Mouse (Mus musculus): ENCODE measurements at regions not wholly inside any gene's neighbourhood (a gene's known extent, or its start where the extent isn't known, plus 50 kb on each side); places are given as distances from the start of the nearest gene placed in this dataset.
A peak's percentile ranks its signal among the peaks of the same experiment; 100 is the strongest.

GRCm38 (mm10) chr2:173349510-173349909, 73.2 kb upstream of the Pmepa1 start:
- H3K27me3 ChIP-seq: no peaks in the 10 kb centered on the region
- ATAC-seq (no peak), DNase-seq (ENCODE audit: low read depth, low spot score) (no peak)
- ChIA-PET POLR2A (no interaction called here), CTCF (no interaction called here)
- in situ Hi-C loops (cut with MboI; ENCODE audit: low pct_unique_long_range_greater_than_20kb): no loop called here
- no peak for TF ChIP-seq CTCF (IDR thresholded peaks at IDR 0.05)

GRCm38 (mm10) chr2:173349910-173350309, 73.6 kb upstream of the Pmepa1 start:
- no peaks in the 10 kb centered on the region for H3K27me3 ChIP-seq
- ChIA-PET CTCF (no interaction called here), POLR2A (no interaction called here)
- in situ Hi-C loops (cut with MboI; ENCODE audit: low pct_unique_long_range_greater_than_20kb): loop anchor here (5.0 kb wide), 2 partner anchors 43 to 83 kb away; no protein-coding TSS in a partner anchor
- TF ChIP-seq CTCF (IDR thresholded peaks at IDR 0.05): no peak
- DNase-seq (ENCODE audit: low read depth, low spot score): no peak
- no peak for ATAC-seq

- TF ChIP-seq CTCF (IDR thresholded peaks at IDR 0.05): no peak
- H3K27me3 ChIP-seq: no peaks in the 10 kb centered on the region
- ATAC-seq (no peak), DNase-seq (ENCODE audit: low read depth, low spot score) (no peak)
- ChIA-PET CTCF (no interaction called here), POLR2A (no interaction called here)
- in situ Hi-C loops (cut with MboI; ENCODE audit: low pct_unique_long_range_greater_than_20kb): loop anchor here (5.0 kb wide), 2 partner anchors 43 to 83 kb away; no protein-coding TSS in a partner anchor
These were observed 74.1 kb upstream of the Pmepa1 start for GRCm38 (mm10) chr2:173350405-173350804.

- POLR2A ChIA-PET: no interaction called here
- H3K27me3 ChIP-seq: no peaks in the 10 kb centered on the region
- no peak for DNase-seq (ENCODE audit: low read depth, low spot score)
- no peak for ATAC-seq
- no peak for TF ChIP-seq CTCF (IDR thresholded peaks at IDR 0.05)
- in situ Hi-C loops (cut with MboI; ENCODE audit: low pct_unique_long_range_greater_than_20kb): loop anchor here (5.0 kb wide), 2 partner anchors 44 to 84 kb away; no protein-coding TSS in a partner anchor
- CTCF ChIA-PET: no interaction called here
These were observed 74.5 kb upstream of the Pmepa1 start for GRCm38 (mm10) chr2:173350831-173351230.

- TF ChIP-seq CTCF (IDR thresholded peaks at IDR 0.05): no peak
These were observed 75.8 kb upstream of the Pmepa1 start for GRCm38 (mm10) chr2:173351831-173352755.

GRCm38 (mm10) chr2:173352756-173353139, 76.4 kb upstream of the Pmepa1 start:
- DNase-seq (ENCODE audit: low read depth, low spot score): no peak
- no peak for TF ChIP-seq CTCF (IDR thresholded peaks at IDR 0.05)
- no peaks in the 10 kb centered on the region for H3K27me3 ChIP-seq
- ChIA-PET POLR2A (no interaction called here), CTCF (no interaction called here)
- in situ Hi-C loops (cut with MboI; ENCODE audit: low pct_unique_long_range_greater_than_20kb): loop anchor here (5.0 kb wide), 2 partner anchors 45 to 85 kb away; no protein-coding TSS in a partner anchor
- no peak for ATAC-seq

More at GRCm38 (mm10) chr2:173351831-173352755, 75.8 kb upstream of the Pmepa1 start:
- ATAC-seq: no peak
- no peaks in the 10 kb centered on the region for H3K27me3 ChIP-seq
- CTCF ChIA-PET: no interaction called here
- POLR2A ChIA-PET: no interaction called here
- DNase-seq (ENCODE audit: low read depth, low spot score): no peak
- in situ Hi-C loops (cut with MboI; ENCODE audit: low pct_unique_long_range_greater_than_20kb): loop anchor here (5.0 kb wide), 2 partner anchors 45 to 85 kb away; no protein-coding TSS in a partner anchor

GRCm38 (mm10) chr2:173353435-173354241, 77.3 kb upstream of the Pmepa1 start:
- DNase-seq (ENCODE audit: low read depth, low spot score): peak; percentile 92
- POLR2A ChIA-PET: no interaction called here

GRCm38 (mm10) chr2:173356786-173357185, 80.5 kb upstream of the Pmepa1 start:
- in situ Hi-C loops (cut with MboI; ENCODE audit: low pct_unique_long_range_greater_than_20kb): no loop called here
- no peaks in the 10 kb centered on the region for H3K27me3 ChIP-seq
- CTCF ChIA-PET: interaction anchor here (1.5 kb wide), 1 partner anchor 36 kb away, joined by 4 read pairs; no protein-coding TSS in a partner anchor
- TF ChIP-seq CTCF (IDR thresholded peaks at IDR 0.05): no peak
- ATAC-seq: no peak
- no peak for DNase-seq (ENCODE audit: low read depth, low spot score)
- POLR2A ChIA-PET: no interaction called here

More at GRCm38 (mm10) chr2:173353435-173354241, 77.3 kb upstream of the Pmepa1 start:
- no peak for TF ChIP-seq CTCF (IDR thresholded peaks at IDR 0.05)
- in situ Hi-C loops (cut with MboI; ENCODE audit: low pct_unique_long_range_greater_than_20kb): loop anchor here (5.0 kb wide), 2 partner anchors 46 to 86 kb away; no protein-coding TSS in a partner anchor
- ATAC-seq: peak; percentile 92
- no peaks in the 10 kb centered on the region for H3K27me3 ChIP-seq
- CTCF ChIA-PET: interaction anchor here (1.5 kb wide), 1 partner anchor 124 kb away, joined by 3 read pairs; no protein-coding TSS in a partner anchor

GRCm38 (mm10) chr2:173365441-173366166, 89.3 kb upstream of the Pmepa1 start:
- POLR2A ChIA-PET: no interaction called here
- no peak for ATAC-seq
- no peak for DNase-seq (ENCODE audit: low read depth, low spot score)
- CTCF ChIA-PET: no interaction called here
- in situ Hi-C loops (cut with MboI; ENCODE audit: low pct_unique_long_range_greater_than_20kb): no loop called here
- TF ChIP-seq CTCF (IDR thresholded peaks at IDR 0.05): no peak
- H3K27me3 ChIP-seq: peaks cover 8% of the 10 kb centered on the region

- H3K27me3 ChIP-seq: peaks cover 8% of the 10 kb centered on the region
- POLR2A ChIA-PET: no interaction called here
These were observed 90.4 kb upstream of the Pmepa1 start for GRCm38 (mm10) chr2:173366734-173367133.

More at GRCm38 (mm10) chr2:173366734-173367133, 90.4 kb upstream of the Pmepa1 start:
- CTCF ChIA-PET: no interaction called here
- DNase-seq (ENCODE audit: low read depth, low spot score) (no peak), ATAC-seq (no peak)
- no peak for TF ChIP-seq CTCF (IDR thresholded peaks at IDR 0.05)
- in situ Hi-C loops (cut with MboI; ENCODE audit: low pct_unique_long_range_greater_than_20kb): no loop called here

Measured in Patski (cell line).